Mouse (Mus musculus) kidney, postnatal 4 days (tissue): ENCODE data around the gene Hlf.

Source experiments
- DNase-seq, 2 experiments: peaks; one replicate each; pipeline ENCODE4 v3.0.0; 2021; ENCODE audit warnings: mixed read lengths in 2 of 2

Gene Hlf

DNA sequence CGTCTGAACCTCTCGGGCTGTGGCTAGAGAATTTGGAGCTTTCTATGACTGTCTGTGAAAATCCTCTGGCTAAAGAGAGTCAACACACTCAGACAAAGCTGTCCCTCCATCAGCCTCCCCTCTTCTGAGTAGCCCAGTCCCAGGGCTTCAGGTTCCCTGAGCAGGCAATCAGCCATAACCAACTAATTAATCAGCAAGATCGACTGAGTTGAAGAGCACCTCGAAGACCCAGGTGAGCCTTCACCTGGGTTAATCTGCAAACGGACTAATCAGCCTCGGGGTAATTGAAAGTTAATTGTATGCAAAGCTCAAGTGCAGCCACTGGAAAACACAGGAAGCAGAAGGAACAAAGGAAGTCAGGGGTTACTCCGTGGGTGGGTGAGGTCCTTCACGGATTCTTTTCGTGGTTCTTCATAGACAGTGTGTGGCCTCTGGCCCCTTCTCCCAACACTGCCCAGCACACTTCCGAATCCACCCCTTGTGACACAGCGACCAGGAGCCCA is 19.9 kb downstream of the Hlf start:
- DNase-seq = peak in 1 of 2 experiments; percentile 48

- DNase-seq = no peak
Measured at GRCm38 (mm10) chr11:90370367-90370766, 20.3 kb downstream of the Hlf start.

GRCm38 (mm10) chr11:90369605-90370004 is 21.1 kb downstream of the Hlf start:
- DNase-seq = peak; percentile 91 to 94

DNA sequence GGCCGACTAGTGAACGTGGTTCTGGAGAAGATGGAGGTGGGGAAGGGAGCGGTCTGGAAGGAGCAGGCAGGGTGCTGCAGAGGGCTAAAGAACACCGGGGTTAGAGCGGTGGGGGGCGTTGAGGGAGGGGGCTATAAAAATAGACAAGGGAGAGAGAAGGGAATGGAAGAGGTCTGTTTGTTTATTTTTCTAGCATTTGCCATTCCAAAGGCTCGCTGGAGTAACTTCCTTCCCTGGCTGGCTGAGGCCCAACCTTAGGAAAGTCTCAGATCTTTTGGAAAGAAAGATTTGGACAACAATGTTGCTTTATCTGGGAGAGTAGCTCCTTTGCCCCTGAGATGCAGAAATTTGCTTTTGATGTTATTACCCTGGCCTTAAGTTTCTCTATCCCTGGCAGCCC is 21.6 kb downstream of the Hlf start:
- DNase-seq = peak in 1 of 2 experiments; percentile 66

DNA sequence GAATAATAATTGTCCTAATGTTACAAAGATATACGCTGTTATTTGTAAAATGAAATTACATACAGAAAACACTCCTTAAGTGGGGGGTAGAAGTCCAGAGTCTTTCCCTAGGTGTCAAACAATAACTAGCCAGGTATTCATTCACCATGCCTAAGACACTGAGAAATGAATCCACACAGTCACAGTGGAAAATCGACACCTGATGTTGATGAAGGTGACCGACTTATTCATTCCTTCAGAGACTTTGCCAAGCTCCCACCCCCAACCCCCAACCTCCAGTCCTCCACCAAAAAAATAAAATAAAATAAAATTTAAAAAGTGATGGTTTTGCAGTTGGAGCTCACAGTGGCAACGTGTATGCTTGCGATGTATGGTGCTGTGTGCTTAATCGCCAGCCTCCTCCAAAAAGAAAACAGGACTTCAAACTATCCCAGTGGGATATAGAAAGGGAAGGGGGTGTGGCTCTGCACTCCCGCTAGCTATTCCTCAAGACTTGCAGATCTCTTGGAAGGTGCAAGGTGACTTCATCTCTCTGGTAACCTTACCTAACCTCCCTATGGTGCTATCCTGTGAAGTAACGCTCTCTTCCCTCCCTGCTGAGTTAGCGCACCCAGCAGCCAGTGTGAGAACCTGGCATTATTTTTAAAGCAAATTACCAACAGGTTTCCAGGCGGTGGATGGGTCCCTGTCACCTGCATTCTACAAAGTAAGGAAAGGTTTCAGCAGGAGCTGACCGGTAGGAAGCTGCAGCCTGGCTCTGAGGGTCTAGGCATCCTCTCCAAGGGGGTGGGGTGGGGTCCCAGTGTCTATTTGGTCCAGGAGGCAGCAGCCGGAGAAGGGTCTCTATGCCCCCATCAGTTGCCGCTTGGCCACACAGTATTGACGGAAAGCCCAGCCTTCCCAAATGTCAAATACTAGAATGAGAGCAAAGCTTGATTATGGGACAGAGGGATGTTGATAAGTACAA is 22.5 kb downstream of the Hlf start:
- DNase-seq = no peak

DNA sequence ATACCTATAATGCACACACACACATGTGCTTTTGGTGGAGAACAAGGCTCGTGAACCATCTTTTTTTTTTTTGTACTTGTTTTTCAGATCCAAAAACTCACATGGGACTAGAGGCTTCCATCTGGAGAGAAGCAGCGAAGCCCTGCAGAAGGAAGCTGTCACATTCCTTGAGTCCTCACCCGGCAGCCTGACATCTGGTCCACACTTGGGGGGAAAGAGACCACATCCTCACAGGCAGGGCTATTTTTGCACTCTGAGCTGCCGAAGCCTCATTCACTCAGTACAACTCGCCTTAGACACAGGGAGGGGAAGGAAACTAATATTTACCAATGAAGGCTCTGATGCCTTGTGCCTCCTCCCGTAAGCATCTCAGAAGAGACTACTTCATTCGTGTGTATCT is 25.8 kb downstream of the Hlf start:
- DNase-seq = peak in 1 of 2 experiments; percentile 44

GRCm38 (mm10) chr11:90363821-90364497 is 26.7 kb downstream of the Hlf start:
- DNase-seq = no peak

- DNase-seq = peak; percentile 75 to 80
Measured at GRCm38 (mm10) chr11:90363406-90363805, 27.3 kb downstream of the Hlf start.

DNA sequence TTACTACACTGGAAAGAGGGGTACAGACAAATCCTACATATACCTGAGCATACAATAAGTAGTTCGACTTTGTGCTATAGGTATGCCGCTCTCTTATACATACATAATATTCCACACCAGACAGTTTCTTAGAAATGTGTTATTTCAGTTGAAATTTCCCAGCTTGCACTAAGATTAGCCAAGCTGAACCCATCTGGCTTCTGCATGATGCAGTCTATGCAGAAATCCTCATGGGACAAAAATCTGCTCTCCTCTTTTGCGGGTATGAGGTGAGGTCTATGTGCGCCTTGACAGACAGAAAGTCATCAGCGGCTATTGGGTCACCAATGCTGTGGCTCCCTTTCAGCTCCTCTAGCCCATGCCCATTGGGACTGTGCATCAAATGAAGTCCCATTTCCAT is 30.2 kb downstream of the Hlf start:
- DNase-seq = no peak

DNA sequence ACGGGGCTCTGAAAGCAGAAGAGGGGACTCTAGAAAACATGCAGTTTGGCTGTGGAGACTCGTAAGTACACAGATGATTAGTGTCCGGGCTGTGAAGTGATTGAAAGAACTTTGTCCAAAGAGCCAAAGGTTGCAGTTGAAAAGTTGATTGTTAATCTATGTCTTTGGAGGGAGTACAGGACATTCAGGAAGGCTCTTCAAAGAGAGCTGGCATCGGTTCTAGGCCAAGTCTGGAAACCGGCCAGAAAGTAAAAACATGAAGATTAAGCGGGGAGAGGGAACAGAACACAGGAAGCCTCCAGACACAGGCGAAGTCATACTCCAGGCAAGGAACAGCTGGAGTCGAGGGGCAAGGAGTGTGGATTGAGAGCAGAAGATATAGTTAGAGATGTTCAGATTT is 32.6 kb downstream of the Hlf start:
- DNase-seq = peak in 1 of 2 experiments; percentile 63

- DNase-seq = no peak
Measured at GRCm38 (mm10) chr11:90357371-90357770, 33.3 kb downstream of the Hlf start.

GRCm38 (mm10) chr11:90356495-90357304 is 34.0 kb downstream of the Hlf start:
- DNase-seq = peak in 1 of 2 experiments; percentile 56

GRCm38 (mm10) chr11:90356036-90356435 is 34.7 kb downstream of the Hlf start:
- no peak for DNase-seq

- peak in 1 of 2 experiments; percentile 72 for DNase-seq
Measured at GRCm38 (mm10) chr11:90355270-90355681, 35.4 kb downstream of the Hlf start.

GRCm38 (mm10) chr11:90352696-90353095 is 38.0 kb downstream of the Hlf start:
- DNase-seq = no peak

DNA sequence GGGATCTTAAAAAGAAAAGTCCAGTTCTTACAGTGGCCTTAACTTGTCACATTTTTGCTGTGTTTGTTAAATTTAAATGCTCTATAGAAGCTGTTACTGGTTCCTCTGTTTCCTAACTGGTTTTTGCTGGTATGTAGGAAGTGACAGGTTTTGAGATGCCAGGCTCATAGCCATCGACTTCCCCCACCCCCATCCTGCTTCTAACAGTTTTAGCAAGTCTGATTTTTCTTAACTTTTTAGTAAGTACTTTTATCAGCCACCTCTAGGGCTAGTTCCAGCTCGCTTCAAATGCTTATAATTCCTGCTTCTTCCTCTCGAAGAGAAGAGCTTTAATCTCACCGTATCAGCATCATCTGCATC is 40.6 kb downstream of the Hlf start:
- DNase-seq = no peak

- no peak for DNase-seq
Measured at GRCm38 (mm10) chr11:90349486-90350152, 41.1 kb downstream of the Hlf start.

DNA sequence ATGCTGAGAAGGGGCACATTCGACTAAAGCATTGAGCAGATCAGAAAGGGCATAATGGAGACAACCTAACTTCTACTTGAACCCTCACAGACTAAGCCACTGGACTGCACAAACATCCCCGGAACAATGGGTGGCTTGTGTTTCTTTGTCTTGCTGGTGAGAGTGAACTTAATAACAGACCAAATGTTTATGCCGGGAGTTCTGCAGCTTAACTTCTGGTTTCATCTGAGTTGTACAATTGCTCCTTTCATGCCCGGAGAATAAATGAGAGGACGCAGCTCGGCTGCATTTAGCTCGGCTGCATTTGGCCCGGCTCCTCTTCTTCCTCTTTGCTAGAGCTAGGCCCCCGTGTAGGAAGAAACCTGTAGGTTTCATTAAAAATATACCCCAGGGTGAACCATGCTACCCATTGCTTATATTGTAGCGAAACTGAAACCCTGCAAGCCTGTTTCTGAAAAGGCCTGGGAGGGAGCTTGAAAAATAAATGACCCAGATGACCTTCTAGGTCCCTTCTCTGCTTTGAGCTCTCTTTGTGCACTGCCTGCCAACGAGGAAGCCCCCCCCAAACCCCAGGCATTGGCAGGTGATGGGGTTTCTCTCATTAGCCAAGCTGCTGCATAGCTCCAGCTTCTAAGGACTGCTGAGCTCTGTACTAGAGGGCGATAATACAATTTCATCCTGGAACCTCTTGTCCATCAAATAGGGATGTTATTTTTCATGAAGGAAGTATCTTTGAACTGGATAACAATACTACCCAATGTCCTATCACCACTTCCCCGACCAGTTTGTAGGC is 42.8 kb downstream of the Hlf start:
- DNase-seq = no peak

GRCm38 (mm10) chr11:90345746-90346145 is 44.9 kb downstream of the Hlf start:
- no peak for DNase-seq

DNA sequence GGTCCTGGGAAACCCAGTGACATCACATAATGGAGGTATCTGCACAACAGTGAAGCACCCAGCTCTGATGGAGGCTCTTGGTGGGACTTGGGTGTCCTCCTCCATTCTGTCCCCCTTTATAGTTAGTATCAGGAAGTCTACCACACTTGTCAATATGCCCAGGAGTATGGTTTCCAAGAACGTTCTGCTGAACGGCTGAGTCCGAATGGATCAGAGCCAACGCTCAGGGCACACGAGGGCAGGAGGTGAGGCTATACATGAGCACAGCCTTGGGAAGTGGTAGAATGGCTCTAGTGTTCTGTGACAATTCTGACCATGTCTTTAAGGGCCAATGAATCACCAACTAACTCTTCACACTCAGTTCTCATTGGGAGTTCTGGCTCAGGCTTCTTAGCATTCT is 47.8 kb downstream of the Hlf start:
- DNase-seq = no peak

DNA sequence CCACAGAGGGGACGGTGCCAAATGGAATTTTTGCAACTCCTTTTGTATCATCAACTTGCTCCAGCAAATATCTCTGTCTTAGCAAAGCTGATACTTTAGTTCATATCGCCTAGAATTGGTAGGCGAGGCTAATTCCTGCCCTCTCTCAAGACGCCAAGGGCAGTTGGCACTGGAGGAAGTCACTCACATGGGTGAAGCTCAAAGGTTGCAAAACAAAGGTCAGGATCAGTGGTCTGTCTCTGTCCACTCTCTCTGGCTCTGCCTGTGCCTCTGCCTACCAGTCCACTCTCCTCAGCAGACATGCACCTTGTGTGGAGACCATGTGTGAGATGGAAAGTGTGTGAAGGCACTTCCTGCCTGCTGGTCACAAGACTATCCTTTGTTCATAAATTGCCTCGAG is 48.4 kb downstream of the Hlf start:
- no peak for DNase-seq
